Mouse (Mus musculus): ENCODE results near the gene Grik4.
A peak's percentile ranks its signal among the peaks of the same experiment; 100 is the strongest.

Grik4 gene

GRCm38 (mm10) chr9:42548981-42549380, 395.3 kb downstream of the Grik4 start:
- no peak for DNase-seq

- no peak for DNase-seq
Observed at GRCm38 (mm10) chr9:42544521-42544920, 399.8 kb downstream of the Grik4 start.

GRCm38 (mm10) chr9:42533491-42533890, 410.8 kb downstream of the Grik4 start:
- no peak for DNase-seq

DNA sequence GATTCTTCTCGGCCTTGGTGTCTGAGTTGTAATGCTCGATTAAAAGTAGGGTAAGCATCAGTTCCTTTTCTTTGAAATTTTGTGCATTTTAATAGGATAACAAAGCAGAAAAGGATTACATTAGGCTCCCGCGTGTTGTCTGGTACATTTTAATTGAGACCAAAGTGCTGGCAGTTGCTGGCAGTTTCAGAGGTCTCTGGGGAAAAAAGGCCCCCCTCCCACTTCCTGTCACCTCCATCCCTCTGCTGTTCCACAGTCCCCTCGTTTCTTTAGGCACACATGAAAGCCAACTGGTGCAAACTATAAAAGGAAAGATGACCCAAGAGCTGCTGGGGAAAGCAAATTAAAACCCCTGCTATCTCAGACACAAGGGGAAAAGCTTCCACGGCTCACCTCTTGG, 411.3 kb downstream of the Grik4 start:
- no peak for DNase-seq

- no peak for DNase-seq
Observed at GRCm38 (mm10) chr9:42531951-42532350, 412.3 kb downstream of the Grik4 start.

- DNase-seq = no peak
Observed at GRCm38 (mm10) chr9:42530221-42531152, 413.8 kb downstream of the Grik4 start.

- peak; percentile 26 to 47 for DNase-seq
Observed at GRCm38 (mm10) chr9:42520587-42521084, 423.7 kb downstream of the Grik4 start.

- no peak for DNase-seq
Observed at GRCm38 (mm10) chr9:42518163-42518562, 426.1 kb downstream of the Grik4 start.

DNA sequence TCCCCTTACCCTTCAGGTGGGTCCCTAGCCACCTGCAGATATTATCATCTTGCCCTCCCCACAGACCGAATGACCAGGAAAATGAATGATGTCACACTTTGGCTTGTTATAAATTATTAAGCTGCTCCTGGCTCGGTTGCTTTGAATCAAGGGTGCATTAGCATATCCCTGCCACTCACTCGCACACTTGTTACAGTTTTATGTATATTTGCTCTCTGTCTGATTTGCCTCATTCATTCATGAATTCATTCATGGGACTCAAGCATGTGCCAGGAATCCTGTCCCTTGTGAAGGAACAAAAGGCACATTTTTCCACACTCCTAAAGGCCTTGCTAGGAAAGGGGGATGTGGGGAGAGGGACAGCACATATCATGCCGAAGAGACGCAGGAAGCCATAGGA, 431.1 kb downstream of the Grik4 start:
- peak; percentile 6 to 24 for DNase-seq

- peak; percentile 86 to 89 for DNase-seq
Observed at GRCm38 (mm10) chr9:42512312-42512711, 432.0 kb downstream of the Grik4 start.

DNA sequence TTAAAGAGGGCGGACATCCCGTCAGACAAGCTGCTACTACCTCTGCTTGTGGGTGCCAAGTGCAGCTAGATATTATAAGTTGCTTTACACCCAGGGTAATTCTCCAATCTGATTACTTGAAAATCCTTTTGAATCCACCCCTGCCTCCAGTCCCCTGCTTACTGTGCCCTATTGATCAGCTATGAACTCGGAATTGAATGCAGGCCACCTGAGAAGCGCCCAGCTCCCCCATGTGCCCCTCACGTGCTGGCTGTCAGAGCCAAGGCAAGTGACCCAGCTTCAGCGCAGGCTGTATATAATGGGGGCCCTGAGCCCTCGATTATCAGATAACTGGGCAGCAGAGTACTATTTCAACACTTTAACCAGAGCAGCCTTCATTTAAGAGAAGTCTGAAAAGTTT, 436.1 kb downstream of the Grik4 start:
- DNase-seq = no peak

- no peak for DNase-seq
Observed at GRCm38 (mm10) chr9:42507709-42508108, 436.6 kb downstream of the Grik4 start, which contains the start of gene Tbcel. Tbcel (minus strand) TSS chr9:42507809.

GRCm38 (mm10) chr9:42507022-42507421, 437.3 kb downstream of the Grik4 start:
- DNase-seq = no peak

DNA sequence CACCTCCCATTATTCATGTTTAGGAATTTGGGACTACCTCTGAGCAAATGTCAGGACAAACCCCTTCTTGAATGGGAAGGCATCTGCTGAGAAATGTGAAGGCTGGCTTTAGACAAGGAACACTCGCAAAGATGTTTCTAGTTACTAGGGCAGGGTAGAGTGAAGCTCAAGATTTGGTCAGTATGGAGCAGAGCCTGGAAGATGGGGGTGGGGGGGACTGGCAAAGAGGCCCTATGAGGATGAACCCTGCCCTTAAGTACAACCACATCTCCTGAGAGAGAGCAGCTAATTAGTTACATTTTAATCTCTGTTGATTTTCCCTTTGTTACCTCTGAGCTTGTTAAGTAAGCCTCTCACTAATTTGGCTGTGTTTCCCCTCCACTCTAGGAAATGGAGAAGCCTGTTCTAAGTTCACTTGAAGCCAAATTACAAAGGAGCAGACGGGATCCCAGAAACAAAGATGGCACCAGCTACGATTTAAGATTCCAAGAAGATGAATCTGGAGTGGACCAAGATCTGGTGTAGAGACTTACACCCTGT, 439.3 kb downstream of the Grik4 start:
- DNase-seq = peak; percentile 62 to 63

DNA sequence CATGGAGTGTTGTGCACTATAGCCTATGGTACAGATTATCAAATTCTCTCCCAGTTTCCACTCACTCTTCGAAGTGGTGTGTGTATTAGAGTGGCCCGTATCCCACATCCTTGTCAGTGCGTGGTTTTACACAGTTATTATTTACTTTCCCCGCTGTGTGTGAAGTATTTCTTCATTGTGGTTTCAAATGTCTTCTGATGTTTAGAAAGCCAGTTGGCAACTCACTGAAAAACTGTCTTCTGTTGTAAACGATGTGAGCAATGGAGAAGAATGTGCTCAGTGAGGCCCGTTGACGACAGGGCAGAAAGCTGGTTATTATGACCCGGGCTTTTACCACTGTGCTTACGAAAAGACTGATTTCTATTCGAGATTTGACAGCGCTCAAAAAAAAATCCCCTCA, 439.7 kb downstream of the Grik4 start:
- DNase-seq = no peak

GRCm38 (mm10) chr9:42503709-42504108, 440.6 kb downstream of the Grik4 start:
- DNase-seq = no peak

GRCm38 (mm10) chr9:42496296-42496695, 448.0 kb downstream of the Grik4 start:
- no peak for DNase-seq

GRCm38 (mm10) chr9:42491780-42492179, 452.5 kb downstream of the Grik4 start:
- DNase-seq = no peak

- DNase-seq = no peak
Observed at GRCm38 (mm10) chr9:42490589-42491382, 453.5 kb downstream of the Grik4 start.

GRCm38 (mm10) chr9:42488071-42488470, 456.2 kb downstream of the Grik4 start:
- no peak for DNase-seq

DNA sequence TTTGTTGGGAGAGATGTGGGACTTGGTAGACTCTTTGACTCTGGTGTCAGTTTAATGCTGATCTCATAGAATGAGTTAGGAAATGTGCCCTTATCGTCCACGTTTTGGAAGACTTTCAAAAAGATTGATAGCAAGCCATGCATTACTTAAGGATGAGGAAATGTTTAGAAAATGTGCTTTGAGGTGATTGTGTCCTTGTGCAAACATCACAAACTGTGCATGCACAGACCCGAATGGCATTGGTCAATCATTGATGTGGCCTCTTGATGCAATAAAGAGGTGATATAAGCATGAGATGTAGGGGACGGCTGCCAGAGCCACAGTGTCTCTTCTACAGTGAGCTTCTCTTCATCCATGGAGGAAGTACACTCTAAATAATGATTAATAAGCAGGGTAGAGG, 457.4 kb downstream of the Grik4 start:
- DNase-seq = no peak

DNA sequence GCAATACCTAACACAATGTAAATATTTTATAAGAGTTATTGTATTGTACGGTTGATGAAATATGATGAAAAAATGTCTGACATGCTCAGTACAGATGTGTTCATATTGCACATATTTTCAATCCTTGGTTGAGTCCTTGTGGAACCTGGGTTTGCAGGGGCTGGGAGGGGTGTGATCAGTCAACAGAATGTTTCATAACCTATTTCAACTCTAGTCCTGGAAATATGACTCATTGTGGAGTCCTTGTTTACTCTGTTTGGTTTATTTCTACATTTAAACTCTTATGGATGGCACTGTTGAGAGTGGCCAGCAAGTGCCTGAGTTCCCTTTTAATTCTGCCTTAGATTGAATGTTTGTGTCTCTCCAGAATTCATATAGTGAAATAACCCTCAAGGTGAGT, 459.6 kb downstream of the Grik4 start:
- no peak for DNase-seq

GRCm38 (mm10) chr9:42482944-42483343, 461.3 kb downstream of the Grik4 start:
- no peak for DNase-seq

Data from kidney, postnatal 36 days (tissue).